Mouse (Mus musculus): ENCODE data around the gene Tmem53. TPM values are rescaled to one million over a fixed set of nuclear protein-coding genes. Genes with fewer than 3 reads are reported as not detected.

The Tmem53 gene
- polyA plus RNA-seq, 1 experiment = 16.1 TPM

GRCm38 (mm10) chr4:117267284-117267683, 15.5 kb downstream of the Tmem53 start:
- Histone ChIP-seq H3K36me3 (ENCODE audit: control insufficient read depth, insufficient read depth, low read length) (peaks cover 7% of the 10 kb centered on the region), H3K4me1 (replicated peaks; ENCODE audit: control insufficient read depth, insufficient read depth, low read length) (no peaks in the 10 kb centered on the region), H3K27ac (ENCODE audit: control insufficient read depth, insufficient read depth, low read length) (no peak overlapping the region), H3K4me3 (ENCODE audit: control insufficient read depth, insufficient read depth, low read length) (no peak overlapping the region), H3K27me3 (ENCODE audit: control insufficient read depth, insufficient read depth, low read length) (no peaks in the 10 kb centered on the region)
- DNase-seq = peak; percentile 75
- TF ChIP-seq POLR2A (IDR thresholded peaks at IDR 0.05; ENCODE audit: control insufficient read depth, extremely low read depth, insufficient read depth, low read length, poor library complexity) (no peak), CTCF (IDR thresholded peaks at IDR 0.05; ENCODE audit: borderline replicate concordance, control insufficient read depth, extremely low read depth, insufficient read depth, low read length, poor library complexity) (peak; percentile 77; the same call in 1 of the 2 replicates)
- WGBS = 13% methylated on average over 2 of the region's 2 CpGs

GRCm38 (mm10) chr4:117267831-117268437, 16.2 kb downstream of the Tmem53 start:
- peaks cover 13% of the 10 kb centered on the region for H3K36me3 ChIP-seq (ENCODE audit: control insufficient read depth, insufficient read depth, low read length)
- no peak overlapping the region for H3K27ac ChIP-seq (ENCODE audit: control insufficient read depth, insufficient read depth, low read length)
- DNase-seq = no peak
- H3K4me3 ChIP-seq (ENCODE audit: control insufficient read depth, insufficient read depth, low read length) = no peak overlapping the region
- no peaks in the 10 kb centered on the region for H3K27me3 ChIP-seq (ENCODE audit: control insufficient read depth, insufficient read depth, low read length)
- TF ChIP-seq CTCF (IDR thresholded peaks at IDR 0.05; ENCODE audit: borderline replicate concordance, control insufficient read depth, extremely low read depth, insufficient read depth, low read length, poor library complexity) = no peak
- TF ChIP-seq POLR2A (IDR thresholded peaks at IDR 0.05; ENCODE audit: control insufficient read depth, extremely low read depth, insufficient read depth, low read length, poor library complexity) = no peak
- 93% methylated on average over 25 of the region's 25 CpGs for WGBS
- H3K4me1 ChIP-seq (replicated peaks; ENCODE audit: control insufficient read depth, insufficient read depth, low read length) = no peaks in the 10 kb centered on the region

- peaks cover 32% of the 10 kb centered on the region for H3K36me3 ChIP-seq (ENCODE audit: control insufficient read depth, insufficient read depth, low read length)
- no peak overlapping the region for H3K4me3 ChIP-seq (ENCODE audit: control insufficient read depth, insufficient read depth, low read length)
- 30% methylated on average over 6 of the region's 6 CpGs for WGBS
- TF ChIP-seq POLR2A (IDR thresholded peaks at IDR 0.05; ENCODE audit: control insufficient read depth, extremely low read depth, insufficient read depth, low read length, poor library complexity) (no peak), CTCF (IDR thresholded peaks at IDR 0.05; ENCODE audit: borderline replicate concordance, control insufficient read depth, extremely low read depth, insufficient read depth, low read length, poor library complexity) (peak; percentile 56; the same call in 1 of the 2 replicates)
- DNase-seq = peak; percentile 71
- no peak overlapping the region for H3K27ac ChIP-seq (ENCODE audit: control insufficient read depth, insufficient read depth, low read length)
- no peaks in the 10 kb centered on the region for H3K4me1 ChIP-seq (replicated peaks; ENCODE audit: control insufficient read depth, insufficient read depth, low read length)
- no peaks in the 10 kb centered on the region for H3K27me3 ChIP-seq (ENCODE audit: control insufficient read depth, insufficient read depth, low read length)
Measured at GRCm38 (mm10) chr4:117270278-117270677, 18.5 kb downstream of the Tmem53 start.

GRCm38 (mm10) chr4:117272459-117272858, 20.7 kb downstream of the Tmem53 start:
- DNase-seq = no peak
- TF ChIP-seq CTCF (IDR thresholded peaks at IDR 0.05; ENCODE audit: borderline replicate concordance, control insufficient read depth, extremely low read depth, insufficient read depth, low read length, poor library complexity) = no peak
- no peak for TF ChIP-seq POLR2A (IDR thresholded peaks at IDR 0.05; ENCODE audit: control insufficient read depth, extremely low read depth, insufficient read depth, low read length, poor library complexity)
- H3K27ac ChIP-seq (ENCODE audit: control insufficient read depth, insufficient read depth, low read length) = no peak overlapping the region
- 94% methylated on average over 12 of the region's 12 CpGs for WGBS
- peaks cover 50% of the 10 kb centered on the region for H3K36me3 ChIP-seq (ENCODE audit: control insufficient read depth, insufficient read depth, low read length)
- no peak overlapping the region for H3K4me3 ChIP-seq (ENCODE audit: control insufficient read depth, insufficient read depth, low read length)
- no peaks in the 10 kb centered on the region for H3K27me3 ChIP-seq (ENCODE audit: control insufficient read depth, insufficient read depth, low read length)
- no peaks in the 10 kb centered on the region for H3K4me1 ChIP-seq (replicated peaks; ENCODE audit: control insufficient read depth, insufficient read depth, low read length)

- H3K27me3 ChIP-seq (ENCODE audit: control insufficient read depth, insufficient read depth, low read length) = no peaks in the 10 kb centered on the region
- TF ChIP-seq POLR2A (IDR thresholded peaks at IDR 0.05; ENCODE audit: control insufficient read depth, extremely low read depth, insufficient read depth, low read length, poor library complexity) (no peak), CTCF (IDR thresholded peaks at IDR 0.05; ENCODE audit: borderline replicate concordance, control insufficient read depth, extremely low read depth, insufficient read depth, low read length, poor library complexity) (no peak)
- H3K27ac ChIP-seq (ENCODE audit: control insufficient read depth, insufficient read depth, low read length) = no peak overlapping the region
- no peak overlapping the region for H3K4me3 ChIP-seq (ENCODE audit: control insufficient read depth, insufficient read depth, low read length)
- DNase-seq = no peak
- H3K4me1 ChIP-seq (replicated peaks; ENCODE audit: control insufficient read depth, insufficient read depth, low read length) = no peaks in the 10 kb centered on the region
- peaks cover 72% of the 10 kb centered on the region for H3K36me3 ChIP-seq (ENCODE audit: control insufficient read depth, insufficient read depth, low read length)
- WGBS = 97% methylated on average over 4 of the region's 4 CpGs
Measured at GRCm38 (mm10) chr4:117274720-117275119, 23.0 kb downstream of the Tmem53 start.

GRCm38 (mm10) chr4:117276281-117276711, 24.5 kb downstream of the Tmem53 start:
- TF ChIP-seq POLR2A (IDR thresholded peaks at IDR 0.05; ENCODE audit: control insufficient read depth, extremely low read depth, insufficient read depth, low read length, poor library complexity) (no peak), CTCF (IDR thresholded peaks at IDR 0.05; ENCODE audit: borderline replicate concordance, control insufficient read depth, extremely low read depth, insufficient read depth, low read length, poor library complexity) (no peak)
- Histone ChIP-seq H3K4me3 (ENCODE audit: control insufficient read depth, insufficient read depth, low read length) (no peak overlapping the region), H3K36me3 (ENCODE audit: control insufficient read depth, insufficient read depth, low read length) (peaks cover 79% of the 10 kb centered on the region), H3K4me1 (replicated peaks; ENCODE audit: control insufficient read depth, insufficient read depth, low read length) (no peaks in the 10 kb centered on the region), H3K27ac (ENCODE audit: control insufficient read depth, insufficient read depth, low read length) (no peak overlapping the region), H3K27me3 (ENCODE audit: control insufficient read depth, insufficient read depth, low read length) (no peaks in the 10 kb centered on the region)
- DNase-seq = no peak
- WGBS = 95% methylated on average over 17 of the region's 17 CpGs
